Mouse (Mus musculus) embryonic fibroblast, embryonic 13.5 days (primary cell): ENCODE data around the gene Dab2ip.

ENCODE experiments used
- CTCF ChIP-seq: IDR thresholded peaks from 2 replicates; pipeline ENCODE4 v1.5.1; 2011; ENCODE audit warnings: mild to moderate bottlenecking, control low read depth, low read length, moderate library complexity, borderline replicate concordance; ENCODE audit not compliant: insufficient read depth
- POLR2A ChIP-seq: IDR thresholded peaks from 2 replicates; pipeline ENCODE4 v1.6.1; 2011; ENCODE audit warnings: low read depth, mild to moderate bottlenecking, control low read depth, low read length, moderate library complexity

DNA sequence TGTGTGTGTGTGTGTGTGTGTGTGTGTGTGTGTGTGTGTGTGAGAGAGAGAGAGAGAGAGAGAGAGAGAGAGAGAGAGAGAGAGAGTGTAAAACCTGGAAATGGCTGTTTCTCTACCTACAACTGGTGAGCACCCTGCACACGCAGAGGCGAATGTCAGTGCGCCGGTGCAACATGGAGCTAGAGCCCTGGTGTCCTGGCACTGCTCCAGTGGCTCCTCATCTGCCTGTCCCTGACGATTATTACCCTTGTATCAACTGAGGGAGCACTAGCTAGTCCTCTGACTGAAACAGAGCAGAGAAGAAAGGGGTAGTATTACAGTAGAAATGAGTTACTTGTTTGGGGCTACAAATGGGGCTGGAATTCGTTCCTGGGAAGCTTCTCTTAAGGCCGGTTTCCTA lies 155.4 kb downstream of the Dab2ip start:
- TF ChIP-seq CTCF (no peak), POLR2A (no peak)
